Mouse (Mus musculus) heart, adult 2 months (tissue): Measurements from ENCODE around the gene Mkrn2os. TPM values are rescaled to one million over a fixed set of nuclear protein-coding genes. Genes with fewer than 3 reads are reported as not detected.
A peak's percentile ranks its signal among the peaks of the same experiment; 100 is the strongest.

Source experiments
- DNase-seq, 2 experiments: peaks; one replicate each; pipeline ENCODE4 v3.0.0; 2021
- H3K27ac ChIP-seq: fragments of 200-600 bp; 2 replicates; pipeline ENCODE4 v1.8.1; 2022
- H3K27me3 ChIP-seq: fragments of 200-500 bp; 2 replicates; pipeline ENCODE4 v1.6.1; 2012; ENCODE audit warnings: mild to moderate bottlenecking, low read length, inconsistent platforms, mixed read lengths; ENCODE audit not compliant: control insufficient read depth, insufficient read depth
- H3K36me3 ChIP-seq: fragments of 200-500 bp; 2 replicates; pipeline ENCODE4 v1.6.1; 2012; ENCODE audit warnings: low read length, inconsistent platforms; ENCODE audit not compliant: control insufficient read depth, insufficient read depth
- H3K4me1 ChIP-seq: fragments of 200-500 bp; 2 replicates; pipeline ENCODE4 v1.6.1; 2011; ENCODE audit warnings: low read length; ENCODE audit not compliant: control insufficient read depth, insufficient read depth
- H3K4me3 ChIP-seq: fragments of 200-600 bp; 2 replicates; pipeline ENCODE4 v1.8.1; 2022
- H3K79me2 ChIP-seq: fragments of 200-500 bp; replicated peaks from 2 replicates; pipeline ENCODE4 v1.6.1; 2012; ENCODE audit warnings: mild to moderate bottlenecking, inconsistent platforms, low read length, moderate library complexity, mixed read lengths; ENCODE audit not compliant: control insufficient read depth, insufficient read depth
- H3K9ac ChIP-seq: fragments of 200-500 bp; 2 replicates; pipeline ENCODE4 v1.6.1; 2012; ENCODE audit warnings: low read depth, mild to moderate bottlenecking, control low read depth, inconsistent platforms, low read length, mixed read lengths
- CTCF ChIP-seq: fragments of 200-600 bp; IDR thresholded peaks from 2 replicates; pipeline ENCODE4 v1.8.1; 2022; ENCODE audit warnings: antibody characterized with exemption, mild to moderate bottlenecking, moderate library complexity
- EP300 ChIP-seq: fragments of 200-500 bp; IDR thresholded peaks from 2 replicates; pipeline ENCODE4 v1.6.1; 2011; ENCODE audit warnings: low read depth, low read length, control low read depth; ENCODE audit not compliant: insufficient read depth
- POLR2A ChIP-seq: fragments of 200-500 bp; IDR thresholded peaks from 2 replicates; pipeline ENCODE4 v1.6.1; 2011; ENCODE audit warnings: mild to moderate bottlenecking, low read depth, low read length, control low read depth; ENCODE audit not compliant: insufficient read depth
- WGBS: fragments of 180-500 bp; shearing (Covaris S2); methylation state at CpG from one replicate; pipeline ENCODE4 v1.1.7; 2018; 5-methylcytosine and 5-hydroxymethylcytosine counted together
- intact Hi-C: fragments of 180-260 bp; cut with DNase I; formaldehyde crosslinking; loops from one replicate; pipeline ENCODE4 v1.15.1; 2025
- polyA plus RNA-seq: library from polyadenylated mRNA; depleted of rRNA; stranded (reverse); fragments of >200 nt; gene quantifications from 2 replicates; pipeline ENCODE4 v1.2.3, GENCODE M21; 2012
- total RNA-seq, 2 experiments: library from RNA; stranded (reverse); gene quantifications; 2 replicates each; pipeline ENCODE4 v1.2.3; 2021

The Mkrn2os gene
- total and polyA plus RNA-seq, 3 experiments = 0.55 to 1.9 (median 0.84) TPM

DNA sequence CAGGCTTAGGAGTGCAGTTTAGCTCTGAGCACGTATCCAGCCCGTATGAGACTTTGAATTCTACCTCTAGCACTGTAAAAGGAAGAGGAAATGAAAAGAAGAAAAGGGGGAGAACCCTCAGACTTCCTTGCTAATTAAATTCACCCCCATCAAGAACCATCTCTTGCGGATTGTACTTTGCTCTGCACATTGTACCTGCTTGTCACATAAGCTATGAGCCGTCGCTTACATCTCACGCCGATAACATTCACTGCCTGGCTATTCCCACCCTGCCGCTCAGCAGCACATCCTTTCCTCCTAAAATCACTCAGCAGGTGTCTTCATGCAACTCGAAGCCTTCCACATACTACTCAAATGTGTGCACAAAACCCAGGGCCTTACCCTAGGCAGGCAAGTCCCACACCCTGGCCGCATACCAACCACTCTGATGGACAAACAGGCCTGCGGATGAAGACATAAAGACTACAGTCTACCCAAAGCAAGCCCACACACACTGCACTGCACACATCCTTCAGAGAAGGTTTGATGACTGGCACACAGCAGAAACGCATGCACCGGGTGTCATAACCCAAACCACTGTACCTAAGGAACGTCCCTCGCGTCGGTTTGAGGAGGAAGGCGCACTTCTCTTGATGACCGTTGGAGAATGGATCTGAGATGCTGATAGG lies 550 bp downstream of the Mkrn2os start:
- H3K36me3 ChIP-seq = no peaks in the 10 kb centered on the region
- H3K79me2 ChIP-seq = no peaks in the 10 kb centered on the region
- no peak overlapping the region for H3K27ac ChIP-seq
- no peak for DNase-seq
- H3K4me1 ChIP-seq = no peaks in the 10 kb centered on the region
- no peak overlapping the region for H3K4me3 ChIP-seq
- H3K27me3 ChIP-seq = no peaks in the 10 kb centered on the region
- TF ChIP-seq EP300 (no peak), POLR2A (no peak)
- intact Hi-C loops = no loop called here
- WGBS = 83% methylated on average over 19 of the region's 19 CpGs
- H3K9ac ChIP-seq = no peak overlapping the region

DNA sequence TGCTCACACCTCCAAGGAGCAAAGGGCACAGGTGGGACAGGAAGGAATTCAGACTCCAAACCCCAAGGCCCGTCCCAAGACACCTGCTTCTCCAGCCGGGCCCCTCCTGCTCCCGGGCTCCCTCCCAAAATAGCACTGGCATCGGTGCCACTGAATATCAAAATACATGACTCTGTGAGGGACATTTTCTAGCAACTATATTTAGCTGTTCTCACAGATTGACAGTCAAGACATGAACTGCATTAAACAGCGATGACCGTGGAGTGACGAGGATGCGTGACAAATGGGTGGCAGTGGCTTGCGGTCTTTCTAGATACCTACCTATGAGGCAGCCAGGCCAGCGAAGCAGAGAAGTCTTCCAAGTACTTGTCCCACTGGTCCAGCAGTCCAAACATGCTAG lies 6.1 kb downstream of the Mkrn2os start:
- Histone ChIP-seq H3K27ac (peak overlapping the region; percentile 59), H3K36me3 (no peaks in the 10 kb centered on the region), H3K79me2 (no peaks in the 10 kb centered on the region), H3K4me1 (no peaks in the 10 kb centered on the region), H3K4me3 (no peak overlapping the region), H3K27me3 (no peaks in the 10 kb centered on the region), H3K9ac (peak overlapping the region; percentile 63)
- peak in 1 of 2 experiments; percentile 37 for DNase-seq
- intact Hi-C loops = no loop called here
- WGBS = 66% methylated on average over 10 of the region's 10 CpGs
- TF ChIP-seq CTCF (no peak), EP300 (0 out of 2 replicates have a peak, but pooled peaks have one; percentile 7), POLR2A (no peak)

DNA sequence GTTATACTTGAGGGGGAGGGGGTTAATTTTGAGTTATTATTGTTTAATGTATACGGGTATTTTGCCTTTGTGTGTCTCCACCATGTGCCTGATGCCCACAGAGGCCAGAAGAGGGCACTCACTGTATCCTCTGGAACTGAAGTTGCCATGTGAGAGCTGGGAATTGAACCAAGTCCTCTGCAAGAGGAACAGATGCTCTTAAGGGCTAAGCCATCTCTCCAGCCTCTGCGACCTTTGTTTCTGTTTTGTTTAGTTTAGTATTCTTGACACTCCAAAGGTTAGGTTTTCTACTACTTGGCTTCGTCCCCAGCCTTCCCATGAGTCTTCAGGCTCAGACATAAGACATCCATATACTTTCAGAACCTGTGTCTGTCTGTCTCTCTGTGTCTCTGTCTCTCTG lies 8.2 kb downstream of the Mkrn2os start:
- intact Hi-C loops = no loop called here
- H3K36me3 ChIP-seq = no peaks in the 10 kb centered on the region
- H3K9ac ChIP-seq = no peak overlapping the region
- no peak overlapping the region for H3K27ac ChIP-seq
- H3K79me2 ChIP-seq = no peaks in the 10 kb centered on the region
- H3K27me3 ChIP-seq = no peaks in the 10 kb centered on the region
- no peak overlapping the region for H3K4me3 ChIP-seq
- WGBS = 67% methylated on average over 3 of the region's 3 CpGs
- no peaks in the 10 kb centered on the region for H3K4me1 ChIP-seq
- no peak for TF ChIP-seq POLR2A
- no peak for TF ChIP-seq EP300
- peak; percentile 24 for TF ChIP-seq CTCF
- DNase-seq = no peak

DNA sequence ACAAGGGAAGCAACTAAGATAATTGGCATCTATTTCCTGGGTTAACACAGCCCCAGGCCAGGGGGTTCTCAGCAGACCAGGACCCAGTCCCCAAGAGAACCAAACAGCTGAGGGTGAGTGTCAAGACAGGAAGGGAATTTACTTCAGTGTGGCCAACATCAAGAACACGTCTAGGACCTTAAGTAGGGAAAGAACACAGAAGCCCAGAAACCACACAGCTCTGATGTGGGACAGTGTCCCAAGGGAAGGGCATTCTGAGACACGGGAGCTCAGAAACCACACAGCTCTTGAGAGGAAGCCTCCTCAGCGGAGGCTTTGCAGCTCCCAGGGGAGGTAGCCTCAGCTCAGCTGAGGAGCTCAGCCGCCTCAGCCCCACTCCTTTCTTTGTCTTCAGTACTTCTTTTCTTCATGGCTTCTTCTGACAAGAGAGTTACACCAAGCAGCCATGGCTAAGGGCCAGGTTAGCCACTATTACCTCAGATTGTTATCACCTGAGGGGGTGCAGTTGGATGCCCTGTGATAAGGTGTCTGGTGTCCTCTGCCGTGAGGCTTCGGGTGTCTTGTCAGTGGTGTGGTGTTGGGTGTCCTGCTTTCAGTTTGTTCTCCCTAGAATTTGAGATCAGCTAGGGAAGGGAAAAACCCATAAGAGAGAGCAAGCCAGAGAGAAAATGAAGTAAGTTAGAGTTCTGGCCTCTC lies 8.8 kb downstream of the Mkrn2os start:
- no peak for TF ChIP-seq POLR2A
- no peak for TF ChIP-seq CTCF
- TF ChIP-seq EP300 = no peak
- 60% methylated on average over 6 of the region's 6 CpGs for WGBS
- H3K27ac ChIP-seq = no peak overlapping the region
- no peak for DNase-seq
- no peak overlapping the region for H3K9ac ChIP-seq
- no peaks in the 10 kb centered on the region for H3K4me1 ChIP-seq
- no peaks in the 10 kb centered on the region for H3K79me2 ChIP-seq
- no peak overlapping the region for H3K4me3 ChIP-seq
- intact Hi-C loops = no loop called here
- no peaks in the 10 kb centered on the region for H3K27me3 ChIP-seq
- H3K36me3 ChIP-seq = no peaks in the 10 kb centered on the region

DNA sequence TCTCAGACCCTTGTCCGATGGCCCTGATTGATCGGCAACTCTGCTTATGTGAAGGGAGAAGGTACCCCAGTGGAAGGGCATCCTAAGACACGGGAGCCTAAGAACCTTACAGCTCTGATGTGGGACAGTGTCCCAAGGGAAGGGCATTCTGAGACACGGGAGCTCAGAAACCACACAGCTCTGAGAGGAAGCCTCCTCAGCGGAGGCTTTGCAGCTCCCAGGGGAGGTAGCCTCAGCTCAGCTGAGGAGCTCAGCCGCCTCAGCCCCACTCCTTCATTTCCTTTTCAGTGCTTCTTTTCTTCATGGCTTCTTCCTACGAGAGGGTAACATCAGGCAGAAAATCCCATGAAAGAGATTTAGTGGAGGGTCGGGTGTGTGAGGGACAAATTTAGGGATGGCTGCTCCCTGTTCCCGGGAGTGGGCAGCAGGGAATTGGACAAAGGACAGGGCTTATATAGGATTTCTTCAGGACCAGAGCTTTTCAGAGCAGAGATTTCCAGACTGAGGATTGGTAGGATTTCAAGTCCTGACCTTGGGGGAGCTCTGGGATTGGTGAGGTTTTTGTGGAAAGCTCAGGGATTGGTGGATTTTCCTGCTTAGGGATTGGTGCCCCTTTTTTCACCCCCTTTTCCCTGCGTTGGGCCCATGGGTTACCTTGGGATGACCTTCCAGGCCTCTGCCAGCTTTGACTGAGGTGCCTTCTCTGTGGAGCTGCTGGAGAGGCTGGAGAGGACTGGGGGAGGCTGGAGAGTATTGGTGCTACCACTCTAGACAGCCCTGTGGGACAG lies 9.9 kb downstream of the Mkrn2os start:
- Histone ChIP-seq H3K4me3 (no peak overlapping the region), H3K27ac (no peak overlapping the region), H3K79me2 (no peaks in the 10 kb centered on the region), H3K27me3 (no peaks in the 10 kb centered on the region), H3K9ac (no peak overlapping the region), H3K4me1 (no peaks in the 10 kb centered on the region), H3K36me3 (no peaks in the 10 kb centered on the region)
- DNase-seq = no peak
- WGBS = 74% methylated on average over 10 of the region's 10 CpGs
- no peak for TF ChIP-seq CTCF
- TF ChIP-seq POLR2A = no peak
- TF ChIP-seq EP300 = no peak
- intact Hi-C loops = no loop called here

DNA sequence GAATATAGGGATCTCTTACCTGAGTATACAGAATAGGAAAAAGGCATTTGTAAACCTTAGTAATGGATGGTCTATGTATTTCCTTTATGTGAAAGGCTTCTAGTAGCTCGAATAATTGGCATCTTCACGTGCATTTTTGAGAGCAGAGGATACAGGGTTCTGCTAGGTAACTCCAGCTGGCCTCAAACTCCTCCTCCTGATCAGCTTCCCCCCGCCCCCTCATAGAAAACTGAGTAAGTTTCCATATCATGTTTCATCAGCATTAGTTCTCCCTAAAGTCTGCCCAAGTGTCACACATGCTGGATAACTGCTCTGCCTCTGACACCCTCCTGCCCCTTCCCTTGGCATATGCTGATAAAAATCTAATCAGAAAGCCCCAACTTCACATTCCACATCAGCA lies 11.6 kb downstream of the Mkrn2os start:
- no peak overlapping the region for H3K9ac ChIP-seq
- DNase-seq = no peak
- H3K36me3 ChIP-seq = no peaks in the 10 kb centered on the region
- H3K4me3 ChIP-seq = no peak overlapping the region
- no peak overlapping the region for H3K27ac ChIP-seq
- intact Hi-C loops = no loop called here
- TF ChIP-seq POLR2A = no peak
- TF ChIP-seq CTCF = no peak
- no peak for TF ChIP-seq EP300
- no peaks in the 10 kb centered on the region for H3K4me1 ChIP-seq
- H3K79me2 ChIP-seq = no peaks in the 10 kb centered on the region
- WGBS = 93% methylated on average over 3 of the region's 3 CpGs
- no peaks in the 10 kb centered on the region for H3K27me3 ChIP-seq
